Mouse (Mus musculus): ENCODE results near the gene Olfr933. TPM values are rescaled to one million over a fixed set of nuclear protein-coding genes. Genes with fewer than 3 reads are reported as not detected.

Gene Olfr933
- total RNA-seq (2023) = not detected

GRCm38 (mm10) chr9:38972013-38972412, at the start of gene Olfr933:
TSS of gene Olfr933 (plus strand) at chr9:38972313.

GRCm38 (mm10) chr9:38929509-38929908, 42.6 kb upstream of the Olfr933 start, which contains the start of gene Olfr930:
TSS of gene Olfr930 (plus strand) at chr9:38929809.

GRCm38 (mm10) chr9:38988215-38988614, 16.1 kb downstream of the Olfr933 start, which contains the start of gene Olfr934:
TSS of gene Olfr934 (minus strand) at chr9:38988315.

DNA sequence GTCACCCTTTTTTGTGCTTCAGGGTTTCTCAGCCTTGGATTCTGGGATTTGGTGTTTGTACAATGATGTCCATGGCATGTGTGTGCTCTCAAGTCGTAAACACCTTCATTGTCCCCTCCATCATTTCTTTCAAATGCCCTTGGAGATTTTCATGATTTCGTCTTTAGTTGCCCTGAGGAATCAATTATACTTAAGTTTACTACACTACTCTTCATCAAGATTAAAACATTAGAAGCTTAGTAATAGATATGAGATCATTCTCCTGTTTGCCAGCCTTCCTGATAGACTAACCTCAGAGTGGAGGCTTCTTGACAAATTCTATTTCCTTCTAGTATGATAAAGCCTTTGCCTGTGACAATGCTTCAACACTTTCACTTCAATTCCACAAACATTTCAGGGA, 27.5 kb downstream of the Olfr933 start, which contains the start of gene Olfr935:
TSS of gene Olfr935 (minus strand) at position 101 of the 400 bp plus-strand sequence.

GRCm38 (mm10) chr9:39023277-39023676, 51.2 kb downstream of the Olfr933 start, which contains the start of gene Olfr146:
TSS of gene Olfr146 (minus strand) at chr9:39023377.

Other genes with a start within 250 kb of the Olfr933 start
- gene Olfr920, start 220.0 kb upstream of the Olfr933 start, total RNA-seq (2023) = under 1 TPM in 1 of 2 experiments, not detected in 1; 0.11 TPM
- gene Olfr921, start 199.2 kb upstream of the Olfr933 start, total RNA-seq (2023) = not detected
- gene Olfr922, start 157.7 kb upstream of the Olfr933 start, total RNA-seq (2023) = not detected
- gene Olfr923, start 145.8 kb upstream of the Olfr933 start, total RNA-seq (2023) = not detected
- gene Olfr924, start 127.9 kb upstream of the Olfr933 start, total RNA-seq (2023) = not detected
- gene Olfr26, start 117.3 kb upstream of the Olfr933 start, total RNA-seq (2023) = not detected
- gene Olfr926, start 95.2 kb upstream of the Olfr933 start, total RNA-seq (2023) = not detected
- not detected for gene Olfr930, start 42.5 kb upstream of the Olfr933 start, total RNA-seq (2023)
- gene Olfr934, start 16.0 kb downstream of the Olfr933 start, total RNA-seq (2023) = not detected
- gene Olfr935, start 27.4 kb downstream of the Olfr933 start, total RNA-seq (2023) = not detected
- gene Olfr146, start 51.1 kb downstream of the Olfr933 start, total RNA-seq (2023) = not detected
- gene Olfr937, start 92.6 kb downstream of the Olfr933 start, total RNA-seq (2023) = not detected
- gene Olfr938, start 106.6 kb downstream of the Olfr933 start, total RNA-seq (2023) = not detected
- gene Olfr27, start 155.8 kb downstream of the Olfr933 start, total RNA-seq (2023) = not detected
- not detected for gene Olfr943, start 194.0 kb downstream of the Olfr933 start, total RNA-seq (2023)
- gene Olfr944, start 229.6 kb downstream of the Olfr933 start, total RNA-seq (2023) = not detected